Mouse (Mus musculus): ENCODE results near the gene Mrs2.

Gene Mrs2

DNA sequence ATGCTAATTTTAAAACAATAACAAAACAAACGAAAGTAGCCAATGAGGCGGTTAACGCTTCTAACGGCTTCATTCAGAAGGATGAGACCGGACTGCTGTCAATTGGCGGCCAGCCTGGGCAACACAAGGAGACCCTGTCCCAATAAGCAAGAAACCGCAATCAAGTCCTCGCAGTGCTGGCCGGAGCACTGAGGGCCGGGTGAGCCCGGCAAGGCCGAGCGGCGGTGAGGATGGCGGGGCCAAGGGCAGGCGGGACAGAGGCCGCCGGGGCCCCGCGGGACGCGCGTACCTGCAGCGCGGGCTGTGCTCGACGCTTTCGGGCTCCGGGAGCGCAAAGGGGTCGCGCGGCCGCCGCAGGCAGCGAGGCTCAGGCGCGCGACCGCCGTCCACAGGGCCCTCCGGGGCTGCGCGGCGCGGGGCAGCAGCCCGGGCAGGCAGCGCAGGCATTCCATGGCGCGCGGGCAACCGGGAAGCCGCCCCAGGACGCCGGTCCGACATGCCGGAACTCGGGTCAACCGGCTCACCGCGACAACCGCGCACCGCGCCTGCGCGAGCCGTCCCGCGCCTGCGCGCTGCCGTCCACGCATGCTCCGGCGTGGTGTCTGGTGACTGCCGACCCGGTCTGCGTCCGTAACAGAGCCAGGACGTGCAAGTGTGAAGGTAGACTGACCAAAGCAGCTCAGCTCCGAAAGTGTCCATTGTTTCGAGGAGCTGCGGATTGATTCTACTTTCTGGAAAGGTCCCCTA lies at the start of gene Mrs2:
Gene Mrs2, minus strand, starts transcription at position 587 of the 747 bp plus-strand sequence.
- in situ Hi-C loops (cut with MboI; ENCODE audit: low sequenced_read_pairs): loop anchor here (10.0 kb wide), 1 partner anchor 95 kb away; no protein-coding TSS in a partner anchor

GRCm38 (mm10) chr13:25069765-25070164 lies 49.6 kb upstream of the Mrs2 start:
- in situ Hi-C loops (cut with MboI; ENCODE audit: low sequenced_read_pairs): no loop called here

- in situ Hi-C loops (cut with MboI; ENCODE audit: low sequenced_read_pairs): no loop called here
Observed at GRCm38 (mm10) chr13:25067183-25067582, 47.0 kb upstream of the Mrs2 start.

GRCm38 (mm10) chr13:25066659-25067058 lies 46.5 kb upstream of the Mrs2 start:
- in situ Hi-C loops (cut with MboI; ENCODE audit: low sequenced_read_pairs): no loop called here

DNA sequence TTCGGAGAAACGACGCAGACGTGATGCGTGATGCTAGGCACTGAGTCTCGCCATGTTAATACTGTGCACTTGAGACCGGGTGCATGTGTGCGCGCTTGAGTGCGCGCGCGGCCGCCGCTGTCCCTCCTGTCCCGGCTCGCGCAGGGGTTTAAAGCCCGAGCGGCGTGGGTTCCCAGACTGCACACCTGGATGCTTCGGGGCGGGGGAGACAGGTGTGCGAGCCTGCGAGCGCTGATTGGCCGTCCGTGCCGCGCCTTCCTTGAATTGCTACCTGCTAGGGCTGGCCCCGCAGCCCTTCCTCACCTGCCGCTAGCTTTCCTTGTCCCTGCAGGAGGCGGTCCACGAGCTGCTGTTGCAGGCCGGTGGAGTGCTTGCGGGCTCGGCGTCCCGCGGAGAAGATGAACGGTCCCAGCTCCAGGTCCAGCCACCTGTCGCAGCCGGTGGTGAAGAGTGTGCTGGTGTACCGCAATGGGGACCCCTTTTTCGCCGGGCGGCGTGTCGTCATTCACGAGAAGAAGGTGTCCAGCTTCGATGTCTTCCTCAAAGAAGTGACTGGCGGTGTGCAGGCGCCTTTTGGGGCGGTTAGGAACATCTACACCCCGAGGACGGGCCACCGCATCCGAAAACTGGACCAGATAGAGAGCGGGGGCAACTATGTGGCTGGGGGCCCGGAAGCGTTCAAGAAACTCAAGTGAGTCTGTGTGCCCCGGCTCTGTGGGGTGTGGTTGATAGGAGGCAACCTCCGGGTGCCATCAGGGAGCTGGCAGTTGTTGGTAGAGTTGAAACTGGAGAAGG lies 35.9 kb upstream of the Mrs2 start, which contains the start of gene Dcdc2a:
Gene Dcdc2a, plus strand, starts transcription at position 132 of the 795 bp plus-strand sequence.
- in situ Hi-C loops (cut with MboI; ENCODE audit: low sequenced_read_pairs): no loop called here

DNA sequence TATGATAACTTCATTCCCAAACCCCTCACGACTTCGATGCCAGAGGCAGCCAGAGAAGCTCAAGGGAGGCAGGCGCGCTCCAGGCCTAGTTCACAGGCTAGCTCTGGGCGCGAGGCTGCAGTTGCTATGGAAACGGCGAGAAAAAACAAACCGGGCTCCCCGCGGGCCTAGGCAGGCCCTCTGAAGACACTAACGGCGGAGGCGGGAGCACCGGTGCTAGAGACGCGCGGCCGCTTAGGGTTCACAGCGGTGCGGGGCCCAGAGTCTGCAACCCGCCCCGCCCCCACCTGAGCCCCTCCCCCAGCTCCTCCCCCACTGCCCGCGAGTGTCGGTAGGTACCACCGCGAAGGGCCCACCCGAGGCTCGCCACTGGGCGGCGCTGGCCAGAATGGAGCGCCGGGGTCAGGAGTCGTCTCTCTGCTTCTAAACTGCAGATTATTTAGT lies 35.0 kb upstream of the Mrs2 start:
- in situ Hi-C loops (cut with MboI; ENCODE audit: low sequenced_read_pairs): no loop called here

GRCm38 (mm10) chr13:25052671-25053070 lies 32.5 kb upstream of the Mrs2 start:
- in situ Hi-C loops (cut with MboI; ENCODE audit: low sequenced_read_pairs): no loop called here

DNA sequence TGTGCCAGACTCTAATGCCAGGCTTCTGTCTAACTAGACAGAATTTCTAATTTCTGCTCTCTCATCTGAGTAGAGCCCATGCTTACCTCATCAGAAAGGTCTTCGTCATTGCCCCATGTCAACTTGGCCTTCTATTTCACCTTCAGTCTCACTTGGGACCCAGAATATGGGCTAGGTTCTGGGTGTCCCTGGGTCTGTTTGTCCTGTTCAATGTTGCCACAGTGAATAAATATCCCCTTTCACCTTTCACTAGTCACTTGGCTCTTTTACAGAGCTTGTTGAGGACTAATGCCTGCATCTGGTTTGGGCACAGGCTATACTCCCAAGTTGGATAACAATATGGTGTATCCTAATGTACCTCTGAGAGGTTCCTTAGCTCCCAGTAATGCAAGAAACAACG lies 19.3 kb upstream of the Mrs2 start:
- in situ Hi-C loops (cut with MboI; ENCODE audit: low sequenced_read_pairs): no loop called here

- in situ Hi-C loops (cut with MboI; ENCODE audit: low sequenced_read_pairs): loop anchor here (10.0 kb wide), 1 partner anchor 88 kb away; no protein-coding TSS in a partner anchor
Observed at GRCm38 (mm10) chr13:25027114-25027425, 6.9 kb upstream of the Mrs2 start.

DNA sequence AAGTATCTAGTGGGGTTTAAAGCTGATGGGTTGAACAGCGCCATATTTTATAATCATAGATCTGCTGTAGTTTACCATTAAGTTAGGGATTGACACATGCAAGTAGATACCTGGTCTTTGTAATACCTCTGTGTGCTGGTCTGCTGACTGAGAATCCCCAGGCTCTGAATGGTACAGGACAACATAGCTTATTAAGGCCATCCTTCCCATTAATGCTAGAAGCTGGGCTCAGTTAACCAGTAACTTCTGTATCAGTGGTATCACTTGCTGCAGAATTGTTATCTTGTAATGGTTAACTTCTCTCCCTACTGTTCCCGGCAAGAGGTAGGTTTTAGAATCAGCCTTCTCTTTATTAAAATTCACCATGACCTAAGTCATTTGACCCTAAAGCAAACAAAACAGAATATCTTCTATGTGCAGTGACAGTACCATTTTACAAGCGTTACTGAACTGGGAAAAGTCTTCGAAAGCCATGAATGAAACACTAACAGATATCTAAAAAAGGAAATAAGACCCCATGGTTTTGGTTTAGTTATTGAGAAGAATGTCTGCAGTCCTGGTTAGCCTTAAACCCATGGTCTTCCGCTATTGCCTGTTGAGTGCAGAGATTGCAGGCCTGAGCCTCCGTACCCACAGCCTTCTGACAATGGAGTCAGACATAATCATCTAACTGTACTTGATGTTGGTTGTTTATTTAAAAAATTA lies 6.4 kb upstream of the Mrs2 start:
- in situ Hi-C loops (cut with MboI; ENCODE audit: low sequenced_read_pairs): loop anchor here (10.0 kb wide), 1 partner anchor 88 kb away; no protein-coding TSS in a partner anchor

DNA sequence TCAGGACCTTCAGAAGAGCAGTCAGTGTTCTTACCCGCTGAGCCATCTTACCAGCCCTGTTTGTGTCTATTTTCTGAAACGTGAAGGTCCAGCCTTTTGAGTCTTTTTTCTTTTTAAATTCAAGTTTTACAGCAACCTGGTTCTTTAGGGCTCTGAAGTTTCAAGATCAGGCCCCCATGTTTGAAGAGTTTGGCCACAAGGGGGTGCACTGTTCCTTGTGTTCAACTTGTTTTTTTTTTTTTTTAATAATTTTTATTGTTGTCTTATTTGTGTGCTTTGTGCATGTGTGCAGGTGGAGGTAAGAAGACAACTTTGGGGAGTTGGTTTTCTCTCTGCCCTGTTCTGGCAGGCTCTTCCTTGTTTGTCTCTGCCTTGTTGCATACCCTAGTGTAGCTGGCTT lies 4.5 kb upstream of the Mrs2 start:
- in situ Hi-C loops (cut with MboI; ENCODE audit: low sequenced_read_pairs): loop anchor here (10.0 kb wide), 1 partner anchor 90 kb away; no protein-coding TSS in a partner anchor

DNA sequence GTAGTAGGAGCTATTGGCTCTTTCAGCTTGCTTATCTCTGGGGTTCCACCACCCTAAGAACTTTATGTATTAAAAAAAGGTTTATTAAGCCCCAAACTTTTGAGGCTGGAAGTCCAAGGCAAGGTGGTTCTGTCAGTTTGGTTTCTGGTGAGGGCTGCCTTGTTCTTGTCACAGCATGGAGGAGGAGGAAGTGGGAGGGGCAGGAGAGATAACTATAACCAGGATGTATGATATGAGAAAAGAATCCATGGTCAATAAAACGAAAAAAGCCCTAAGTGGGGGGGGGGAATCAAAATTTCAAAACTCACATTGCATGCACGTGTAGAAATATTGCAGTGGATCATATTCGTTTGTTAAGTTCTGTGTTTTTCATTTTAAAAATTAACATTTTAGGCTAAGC lies 3.0 kb upstream of the Mrs2 start:
- in situ Hi-C loops (cut with MboI; ENCODE audit: low sequenced_read_pairs): loop anchor here (10.0 kb wide), 1 partner anchor 92 kb away; no protein-coding TSS in a partner anchor

DNA sequence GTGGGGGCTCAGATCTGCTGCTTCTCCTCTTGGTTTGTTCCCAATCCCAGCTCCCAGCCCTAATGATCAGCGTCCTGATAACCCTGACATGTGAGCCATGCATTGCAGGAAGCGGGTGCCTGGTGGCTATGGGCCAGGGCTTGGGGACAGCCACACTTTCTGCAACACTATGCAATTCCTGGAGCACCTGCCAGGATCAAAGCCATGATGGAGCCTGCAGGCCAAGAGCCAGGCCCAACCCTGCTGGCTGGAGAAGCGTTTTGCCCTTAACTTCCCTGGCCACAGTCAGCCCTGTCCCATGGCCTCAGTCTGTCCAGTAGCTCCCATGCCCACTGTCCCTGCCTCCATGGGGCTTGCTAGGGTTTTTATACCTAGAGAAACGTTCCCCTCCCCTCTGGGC lies 2.2 kb upstream of the Mrs2 start:
- in situ Hi-C loops (cut with MboI; ENCODE audit: low sequenced_read_pairs): loop anchor here (10.0 kb wide), 1 partner anchor 92 kb away; no protein-coding TSS in a partner anchor

DNA sequence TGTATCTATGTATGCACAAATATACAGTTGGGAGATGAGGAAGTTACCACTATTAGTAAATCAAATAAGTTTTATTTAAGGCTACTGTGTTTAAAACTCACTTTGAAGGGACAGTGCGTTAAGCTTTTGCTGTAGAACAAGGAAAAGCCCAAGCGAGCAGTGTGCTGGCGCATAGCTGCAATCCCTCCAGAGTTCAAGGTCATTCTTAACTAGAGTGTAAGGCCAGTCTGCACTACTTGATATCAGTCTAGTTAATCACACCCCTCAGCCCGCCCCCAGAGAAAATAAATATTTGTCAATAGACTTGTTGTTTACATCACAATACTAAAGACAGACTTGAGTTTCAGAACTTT lies 337 bp upstream of the Mrs2 start:
- in situ Hi-C loops (cut with MboI; ENCODE audit: low sequenced_read_pairs): loop anchor here (10.0 kb wide), 1 partner anchor 94 kb away; no protein-coding TSS in a partner anchor

DNA sequence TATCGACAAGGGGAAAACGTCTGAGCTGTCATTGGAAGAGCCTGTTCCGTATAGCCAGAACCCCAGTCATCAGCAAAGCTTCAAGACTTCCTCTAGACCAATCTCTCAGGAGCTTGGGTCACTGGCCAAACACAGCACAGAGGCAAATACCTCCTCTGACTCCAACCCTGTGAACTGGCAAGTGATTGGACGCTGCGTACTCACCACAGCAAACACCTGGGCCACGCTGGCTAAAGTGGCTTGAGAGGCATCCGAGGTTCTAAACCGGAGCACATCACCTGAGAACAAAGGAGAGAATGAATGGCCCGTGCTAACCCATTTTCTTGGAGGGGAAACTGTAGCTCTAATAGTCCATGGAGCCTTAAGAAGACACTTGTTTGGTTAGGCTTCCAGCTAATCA lies 1.9 kb downstream of the Mrs2 start:
- in situ Hi-C loops (cut with MboI; ENCODE audit: low sequenced_read_pairs): no loop called here

GRCm38 (mm10) chr13:25007115-25007514 lies 13.1 kb downstream of the Mrs2 start:
- in situ Hi-C loops (cut with MboI; ENCODE audit: low sequenced_read_pairs): no loop called here

DNA sequence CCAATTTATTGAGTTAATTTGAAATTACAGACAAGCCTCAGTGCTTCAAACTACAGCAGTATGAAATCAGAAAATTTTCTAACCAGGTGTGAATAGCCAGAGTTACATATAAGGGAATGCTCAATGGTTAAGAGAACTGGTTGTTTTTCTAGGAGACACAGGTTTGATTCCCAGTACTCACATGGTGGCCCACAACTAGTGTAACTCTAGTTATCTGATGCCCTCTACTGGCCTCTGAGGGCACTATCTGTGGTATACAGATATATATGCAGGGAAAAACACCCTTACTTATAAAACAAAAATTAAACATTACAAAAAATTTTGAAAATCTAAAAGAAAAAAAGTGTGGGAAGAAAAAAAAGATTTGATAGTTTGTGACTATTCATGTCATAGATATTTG lies 17.2 kb downstream of the Mrs2 start:
- in situ Hi-C loops (cut with MboI; ENCODE audit: low sequenced_read_pairs): no loop called here

GRCm38 (mm10) chr13:24999538-24999937 lies 20.6 kb downstream of the Mrs2 start:
- in situ Hi-C loops (cut with MboI; ENCODE audit: low sequenced_read_pairs): no loop called here

- in situ Hi-C loops (cut with MboI; ENCODE audit: low sequenced_read_pairs): no loop called here
Observed at GRCm38 (mm10) chr13:24993160-24993559, 27.0 kb downstream of the Mrs2 start.

DNA sequence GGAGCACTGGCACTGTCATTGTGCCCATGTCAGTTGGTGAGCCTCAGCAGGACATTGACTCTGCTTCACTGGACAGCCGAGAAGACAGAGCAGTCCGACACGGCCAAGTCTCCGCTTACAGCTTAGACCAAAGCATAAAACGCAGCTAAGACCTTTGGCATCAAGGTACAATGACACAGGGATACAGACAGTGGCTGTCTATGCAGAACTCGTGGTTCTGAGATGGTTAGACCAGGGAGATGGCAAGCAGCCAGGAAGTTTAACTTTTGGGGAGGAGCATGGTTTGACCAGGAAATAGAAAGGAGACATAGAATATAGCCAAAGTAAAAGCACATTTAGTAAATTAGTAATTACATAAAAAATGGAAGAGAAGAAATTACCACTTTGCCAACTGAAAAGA lies 31.2 kb downstream of the Mrs2 start:
- in situ Hi-C loops (cut with MboI; ENCODE audit: low sequenced_read_pairs): no loop called here

DNA sequence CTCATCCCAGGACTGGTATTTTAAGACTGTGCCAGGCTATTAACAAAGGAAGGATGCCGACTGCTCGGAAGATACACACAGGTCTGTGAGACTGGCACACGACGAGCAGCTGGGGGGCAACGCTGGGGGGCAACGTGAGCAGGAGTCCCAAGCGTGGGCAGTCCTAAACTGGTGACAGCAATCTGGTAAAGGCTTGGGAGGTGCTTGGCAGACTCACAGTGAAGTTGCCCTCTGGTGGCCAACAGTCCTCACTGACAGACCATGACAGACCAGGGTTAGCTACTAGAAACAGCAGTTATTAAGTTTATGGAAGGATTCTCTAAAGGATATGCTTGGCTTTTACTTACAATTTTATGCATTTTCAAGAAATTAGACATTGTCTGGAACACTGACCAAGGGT lies 31.8 kb downstream of the Mrs2 start:
- in situ Hi-C loops (cut with MboI; ENCODE audit: low sequenced_read_pairs): no loop called here

All from CH12F3 (cell line).